Mouse (Mus musculus) erythroblast, embryonic 14.5 days (primary cell): ENCODE results near the gene Ralgapb. TPM values are rescaled to one million over a fixed set of nuclear protein-coding genes. Genes with fewer than 3 reads are reported as not detected.

Experiments used
- H3K27me3 ChIP-seq: 2 replicates; pipeline ENCODE4 v1.6.1; 2012; ENCODE audit warnings: inconsistent platforms; ENCODE audit not compliant: control insufficient read depth
- H3K36me3 ChIP-seq: 2 replicates; pipeline ENCODE4 v1.6.1; 2012; ENCODE audit warnings: mild to moderate bottlenecking, inconsistent platforms; ENCODE audit not compliant: control insufficient read depth
- H3K4me1 ChIP-seq: 2 replicates; pipeline ENCODE4 v1.6.1; 2012; ENCODE audit warnings: inconsistent platforms; ENCODE audit not compliant: control insufficient read depth
- H3K4me3 ChIP-seq: replicated peaks from 2 replicates; pipeline ENCODE3; 2012; ENCODE audit warnings: moderate library complexity, mild to moderate bottlenecking, inconsistent platforms
- H3K9me3 ChIP-seq: 2 replicates; pipeline ENCODE4 v1.6.1; 2012; ENCODE audit warnings: low read length, inconsistent platforms, mixed read lengths; ENCODE audit not compliant: control insufficient read depth
- GATA1 ChIP-seq: IDR thresholded peaks from 2 replicates; pipeline ENCODE4 v1.6.1; 2012; ENCODE audit warnings: low read length, inconsistent platforms, mixed read lengths
- TAL1 ChIP-seq: IDR thresholded peaks from 3 replicates; pipeline ENCODE4 v1.6.1; 2012; ENCODE audit warnings: low read length, inconsistent platforms, mixed read lengths
- polyA plus RNA-seq: library from polyadenylated mRNA; stranded (reverse); fragments of >175 nt; gene quantifications from 2 replicates; pipeline ENCODE4 v1.2.3, GENCODE M21; 2012

Ralgapb gene
- polyA plus RNA-seq, 1 experiment = 0.34 TPM

DNA sequence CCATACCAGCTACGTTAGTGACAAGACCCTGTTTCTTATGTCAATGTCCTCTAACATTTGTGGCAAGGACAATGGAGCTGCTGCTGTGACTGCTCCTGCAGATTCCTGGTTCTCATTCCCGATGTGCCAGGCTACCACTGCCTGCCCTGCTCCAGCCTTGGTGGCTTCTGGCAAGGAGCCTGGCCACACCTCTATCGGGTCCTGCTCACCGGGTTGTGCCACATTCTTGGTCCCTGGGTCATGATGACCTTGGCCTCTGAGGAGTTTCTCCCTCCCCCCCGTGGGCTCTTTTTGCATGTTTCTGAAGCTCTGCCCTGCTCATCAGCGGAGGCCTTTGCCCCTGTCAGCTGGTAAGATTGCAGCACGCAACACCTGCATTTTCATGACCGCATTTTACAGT is 113.4 kb downstream of the Ralgapb start:
- Histone ChIP-seq H3K9me3 (no peaks in the 10 kb centered on the region), H3K4me1 (no peaks in the 10 kb centered on the region), H3K27me3 (no peaks in the 10 kb centered on the region), H3K36me3 (no peaks in the 10 kb centered on the region), H3K4me3 (no peak overlapping the region)
- TF ChIP-seq GATA1 = no peak
- TF ChIP-seq TAL1 = no peak

DNA sequence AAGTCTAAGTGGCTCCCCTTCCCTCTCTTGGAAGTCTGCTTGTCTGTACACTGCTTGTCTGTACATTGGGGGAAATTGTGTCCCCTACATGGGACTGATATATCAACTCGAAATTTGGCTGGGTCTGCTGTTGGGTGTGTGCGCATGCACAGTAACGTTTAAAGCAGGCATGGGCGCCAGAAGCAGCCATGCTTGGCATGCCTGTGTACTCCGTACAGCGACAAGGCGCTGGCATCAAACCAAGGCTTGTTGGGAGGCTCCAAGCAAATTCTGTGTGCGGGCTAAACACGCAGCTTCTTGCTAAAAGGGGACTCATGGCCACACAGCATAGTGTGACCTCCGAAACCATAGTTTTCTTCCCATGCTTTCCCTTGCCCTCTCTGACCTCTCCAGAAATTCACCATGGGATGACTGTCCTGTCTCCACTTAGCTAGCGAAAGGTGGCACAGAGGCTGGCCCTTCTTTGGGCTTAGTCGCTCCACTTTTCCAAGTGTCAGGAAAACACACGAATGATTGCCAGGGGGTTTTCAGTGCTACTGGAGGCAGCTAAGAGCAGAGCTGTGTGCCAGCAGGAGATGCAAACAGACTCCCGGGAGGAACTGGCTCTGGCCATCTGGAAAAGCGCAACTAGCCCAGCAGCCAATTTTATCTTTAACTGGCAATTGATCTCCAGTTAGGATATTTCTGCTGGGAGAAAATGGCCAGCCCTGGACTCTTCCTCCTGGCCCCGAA is 114.6 kb downstream of the Ralgapb start:
- no peak for TF ChIP-seq GATA1
- TF ChIP-seq TAL1 = no peak
- H3K9me3 ChIP-seq = no peaks in the 10 kb centered on the region

DNA sequence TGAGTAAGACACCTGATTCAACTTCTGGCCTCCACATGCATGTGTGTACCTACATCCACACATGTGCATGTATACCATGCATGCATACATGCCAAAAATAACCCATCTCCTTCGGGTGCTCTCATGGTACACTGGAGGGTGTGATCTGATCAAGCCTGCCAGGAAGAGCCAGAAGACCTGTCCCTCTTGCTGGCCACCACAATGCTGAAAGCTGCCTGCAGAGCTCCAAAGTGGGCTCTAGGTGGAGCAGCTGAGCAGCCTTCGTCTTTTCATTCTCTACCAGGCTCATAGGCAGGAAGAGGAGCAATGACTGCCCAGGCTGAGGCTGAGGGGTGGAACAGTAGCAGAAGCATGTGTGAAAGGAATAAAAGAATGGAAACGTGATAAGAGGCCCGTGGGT is 124.4 kb downstream of the Ralgapb start:
- H3K27me3 ChIP-seq = no peaks in the 10 kb centered on the region
- no peaks in the 10 kb centered on the region for H3K36me3 ChIP-seq

More for the DNA sequence above, 114.6 kb downstream of the Ralgapb start:
- Histone ChIP-seq H3K4me3 (no peak overlapping the region), H3K4me1 (no peaks in the 10 kb centered on the region), H3K36me3 (no peaks in the 10 kb centered on the region), H3K27me3 (no peaks in the 10 kb centered on the region)

DNA sequence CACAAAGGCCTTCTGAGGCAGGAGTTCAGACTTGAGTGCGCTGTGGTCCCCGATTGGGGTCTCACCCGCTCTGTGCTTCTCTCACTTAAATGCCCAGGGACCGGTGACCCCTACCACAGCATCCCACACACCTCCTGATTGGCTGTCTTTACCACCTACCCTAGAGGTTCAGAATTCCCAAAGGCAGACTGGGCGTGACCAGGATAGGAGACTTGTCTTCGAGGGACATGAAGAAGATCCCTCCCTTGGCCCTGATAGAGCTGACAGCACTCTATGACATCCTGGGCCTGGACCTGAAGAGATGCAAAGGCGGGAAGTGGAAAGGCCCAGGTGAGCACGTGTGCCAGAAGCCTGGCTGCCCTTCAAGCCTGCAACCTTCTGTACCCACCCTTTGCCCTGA is 124.9 kb downstream of the Ralgapb start:
- Histone ChIP-seq H3K36me3 (no peaks in the 10 kb centered on the region), H3K4me1 (no peaks in the 10 kb centered on the region), H3K4me3 (no peak overlapping the region), H3K27me3 (no peaks in the 10 kb centered on the region), H3K9me3 (peaks cover 6% of the 10 kb centered on the region; the same call in 1 of the 2 replicates)
- TF ChIP-seq TAL1 = no peak
- TF ChIP-seq GATA1 = no peak

More for the DNA sequence above, 124.4 kb downstream of the Ralgapb start:
- Histone ChIP-seq H3K4me1 (no peaks in the 10 kb centered on the region), H3K9me3 (peaks cover 6% of the 10 kb centered on the region; the same call in 1 of the 2 replicates), H3K4me3 (no peak overlapping the region)
- no peak for TF ChIP-seq GATA1
- no peak for TF ChIP-seq TAL1

DNA sequence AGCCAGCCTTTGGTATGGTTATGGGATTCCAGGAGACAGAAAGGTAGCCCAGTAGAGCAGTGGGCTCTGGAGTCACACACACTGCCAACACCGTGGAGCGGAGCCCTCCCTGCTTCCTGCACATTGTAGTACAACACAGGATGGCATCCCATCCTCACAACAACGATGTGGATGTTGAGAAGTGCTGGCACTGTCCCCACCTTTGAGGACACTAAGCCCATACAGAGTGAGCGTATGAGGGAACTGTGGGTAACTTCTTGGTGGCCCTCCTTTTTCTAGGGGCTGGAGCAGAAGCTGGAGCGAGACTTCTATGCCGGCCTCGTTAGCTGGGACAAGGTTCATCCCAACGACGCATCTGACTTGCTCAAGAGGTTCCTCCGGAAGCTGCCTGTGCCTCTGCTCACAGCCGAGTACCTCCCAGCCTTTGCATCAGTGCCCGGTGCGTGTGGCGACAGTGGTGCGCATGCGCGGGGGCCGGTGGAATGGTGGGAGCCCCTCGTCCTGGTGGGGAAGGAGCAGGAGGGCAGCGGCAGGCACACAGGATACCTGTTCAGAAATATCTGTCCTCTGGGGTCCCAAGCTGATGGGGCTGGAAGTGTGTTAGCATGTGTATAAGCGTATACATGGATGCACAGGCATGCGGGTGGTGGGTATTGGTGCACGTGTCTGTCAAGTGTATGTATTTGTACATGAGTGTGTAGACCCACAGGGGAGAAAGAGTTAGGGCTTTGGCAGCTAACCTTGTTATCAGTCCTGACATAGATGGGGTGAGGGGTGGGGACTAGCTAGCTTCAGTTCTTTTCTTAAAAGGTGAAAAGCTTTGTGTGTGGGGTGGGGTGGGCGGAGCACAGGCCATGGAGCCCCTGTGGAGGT is 130.0 kb downstream of the Ralgapb start:
- H3K27me3 ChIP-seq = no peaks in the 10 kb centered on the region
- no peak overlapping the region for H3K4me3 ChIP-seq
- no peaks in the 10 kb centered on the region for H3K4me1 ChIP-seq
- TF ChIP-seq GATA1 = no peak
- no peak for TF ChIP-seq TAL1
- no peaks in the 10 kb centered on the region for H3K36me3 ChIP-seq
- H3K9me3 ChIP-seq = no peaks in the 10 kb centered on the region

DNA sequence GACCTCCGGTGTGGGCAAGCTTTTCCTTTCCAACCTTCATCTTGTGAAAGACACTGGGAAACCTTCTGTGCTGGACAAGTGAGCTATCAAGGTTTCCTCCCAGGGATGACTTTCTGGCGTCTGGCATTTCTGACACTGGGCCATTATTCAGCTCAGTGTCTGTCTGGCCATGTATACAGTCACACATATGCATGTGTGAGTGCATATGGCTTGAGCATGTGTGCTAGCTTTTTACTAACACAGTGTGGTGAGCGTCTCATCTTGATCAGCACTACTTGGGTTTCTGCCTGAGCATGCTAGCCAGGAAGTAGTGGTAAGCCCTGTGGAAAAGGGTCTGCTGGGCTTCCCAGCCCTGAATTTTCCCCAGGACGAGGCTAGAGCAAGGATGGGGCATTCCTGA is 131.6 kb downstream of the Ralgapb start:
- H3K36me3 ChIP-seq = no peaks in the 10 kb centered on the region
- TF ChIP-seq TAL1 (no peak), GATA1 (no peak)
- H3K4me1 ChIP-seq = no peaks in the 10 kb centered on the region
- no peak overlapping the region for H3K4me3 ChIP-seq
- no peaks in the 10 kb centered on the region for H3K27me3 ChIP-seq
- no peaks in the 10 kb centered on the region for H3K9me3 ChIP-seq

DNA sequence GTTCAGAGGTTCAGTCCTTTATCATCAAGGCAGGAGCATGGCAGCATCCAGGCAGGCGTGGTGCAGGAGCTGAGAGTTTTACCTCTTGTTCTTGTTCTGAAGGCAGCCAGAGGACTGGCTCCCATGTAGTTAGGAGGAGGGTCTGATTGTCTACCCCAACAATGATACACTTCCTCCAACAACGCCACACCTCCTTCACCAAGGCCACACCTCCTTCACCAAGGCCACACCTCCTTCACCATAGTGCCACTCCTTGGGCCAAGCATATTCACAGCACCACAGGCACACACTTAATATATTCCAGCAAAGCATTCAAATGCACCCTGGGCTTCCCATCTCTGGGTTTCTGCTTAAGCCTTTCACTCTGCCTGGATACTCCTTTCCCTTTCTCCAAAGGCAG is 135.6 kb downstream of the Ralgapb start:
- no peak overlapping the region for H3K4me3 ChIP-seq
- no peaks in the 10 kb centered on the region for H3K4me1 ChIP-seq
- H3K36me3 ChIP-seq = no peaks in the 10 kb centered on the region
- H3K9me3 ChIP-seq = no peaks in the 10 kb centered on the region
- TF ChIP-seq GATA1 (no peak), TAL1 (no peak)
- H3K27me3 ChIP-seq = no peaks in the 10 kb centered on the region; the same call in 1 of the 2 replicates

DNA sequence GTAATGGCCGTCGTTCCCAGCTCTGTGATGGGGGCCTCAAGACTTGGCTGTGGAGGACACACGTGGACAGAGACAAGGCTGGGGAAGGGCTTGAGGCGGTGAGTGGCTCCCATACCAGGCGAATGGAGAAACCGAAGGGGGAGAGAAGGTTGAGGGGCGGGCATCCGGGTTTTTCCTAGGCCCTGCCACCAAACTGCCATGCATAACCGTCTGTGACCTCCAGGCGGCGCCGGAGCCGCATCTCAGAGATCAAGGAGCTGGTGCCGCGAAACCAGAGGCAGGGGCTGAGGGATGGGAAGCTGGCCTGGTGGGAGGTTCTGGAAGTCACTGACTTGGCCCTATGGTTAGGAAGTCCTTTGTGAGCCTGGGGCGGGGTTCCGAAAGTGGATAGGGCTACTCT is 137.1 kb downstream of the Ralgapb start:
- H3K27me3 ChIP-seq = no peaks in the 10 kb centered on the region; the same call in 1 of the 2 replicates
- no peak overlapping the region for H3K4me3 ChIP-seq
- no peaks in the 10 kb centered on the region for H3K36me3 ChIP-seq
- no peaks in the 10 kb centered on the region for H3K9me3 ChIP-seq
- peaks cover 2% of the 10 kb centered on the region; the same call in 1 of the 2 replicates for H3K4me1 ChIP-seq
- no peak for TF ChIP-seq GATA1
- no peak for TF ChIP-seq TAL1

Other genes starting within 250 kb of the Ralgapb start
- gene D630003M21Rik, start 180.6 kb upstream of the Ralgapb start, polyA plus RNA-seq = 0.01 TPM in 1 of 2 replicates, not detected in the other
- not detected in 2 replicates for gene Bpi, start 151.8 kb upstream of the Ralgapb start, polyA plus RNA-seq
- 0.01 and 0.09 TPM in 2 replicates for gene Lbp, start 103.4 kb upstream of the Ralgapb start, polyA plus RNA-seq
- not detected in 2 replicates for gene Snhg11, start 34.2 kb upstream of the Ralgapb start, polyA plus RNA-seq
- gene Adig, start 92.8 kb downstream of the Ralgapb start, polyA plus RNA-seq = not detected in 2 replicates
- not detected in 2 replicates for gene Arhgap40, start 102.9 kb downstream of the Ralgapb start, polyA plus RNA-seq
- not detected in 2 replicates for gene Slc32a1, start 200.9 kb downstream of the Ralgapb start, polyA plus RNA-seq
- gene Actr5, start 215.0 kb downstream of the Ralgapb start, polyA plus RNA-seq = 0.53 and 0.66 TPM in 2 replicates